Mouse (Mus musculus) MEL-GATA-1-ER (cell line): ENCODE data around the gene Fcgr3.
A peak's percentile ranks its signal among the peaks of the same experiment; 100 is the strongest.

Experiments
- DNase-seq: peaks from one replicate; pipeline ENCODE4 v3.0.0-alpha.2; 2012; ENCODE audit warnings: low read depth; ENCODE audit errors: extremely low read depth

The Fcgr3 gene

DNA sequence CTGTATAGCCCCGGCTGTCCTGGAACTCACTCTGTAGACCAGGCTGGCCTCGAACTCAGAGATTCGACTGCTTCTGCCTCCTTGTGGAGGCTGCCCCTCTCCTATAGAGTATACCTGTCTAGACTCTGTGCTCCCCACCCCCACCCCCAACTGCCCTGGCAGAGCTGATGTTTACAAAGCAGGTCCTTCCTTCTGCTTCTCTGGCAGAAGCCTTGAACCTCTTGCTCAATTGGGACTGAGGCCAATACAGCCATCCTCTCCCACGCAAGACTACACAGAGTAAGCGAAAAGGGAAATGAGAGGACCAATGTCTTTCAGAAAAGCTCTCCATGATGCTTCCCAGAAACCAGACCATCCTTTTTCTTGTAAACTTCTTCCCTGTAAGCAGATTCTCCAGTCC lies 7.5 kb downstream of the Fcgr3 start:
- DNase-seq = no peak

DNA sequence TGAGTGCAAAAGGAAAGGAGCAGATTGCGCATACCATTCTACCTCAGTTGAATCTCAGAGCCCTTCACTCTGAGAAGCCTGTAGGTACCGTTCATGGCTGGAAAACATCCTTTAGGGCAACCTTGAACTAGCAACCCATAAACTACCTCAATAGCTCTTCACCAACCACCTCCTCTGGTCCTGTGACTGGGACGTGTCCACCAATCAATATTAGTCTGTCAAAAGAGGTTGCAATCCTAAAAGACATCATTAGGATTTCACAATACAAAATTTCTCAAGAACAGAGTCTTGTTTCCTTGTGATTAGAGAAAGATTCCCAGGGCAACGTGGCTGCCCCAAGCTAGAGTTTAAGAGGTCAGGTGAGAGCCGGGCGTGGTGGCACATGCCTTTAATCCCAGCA lies 11.4 kb downstream of the Fcgr3 start:
- DNase-seq = no peak

DNA sequence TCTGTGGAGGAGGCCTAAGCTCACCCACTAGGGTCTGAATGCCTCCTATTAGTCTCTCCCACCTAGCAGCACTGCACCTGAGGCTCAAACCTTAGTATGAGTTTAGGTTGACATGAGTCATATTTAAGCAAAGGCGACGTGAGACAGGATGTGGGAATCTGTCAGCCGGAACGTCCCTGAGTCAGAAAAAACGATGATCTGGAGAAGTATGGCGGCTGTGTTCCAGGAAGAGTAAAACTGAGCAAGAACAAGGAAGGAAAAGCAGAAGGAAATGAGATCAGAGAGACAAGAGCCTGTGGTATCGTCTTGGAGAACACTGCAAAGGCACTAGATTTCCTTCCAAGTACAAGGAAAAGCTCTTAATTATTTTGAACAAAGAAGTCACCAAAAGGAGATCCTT lies 14.0 kb downstream of the Fcgr3 start:
- DNase-seq = no peak

DNA sequence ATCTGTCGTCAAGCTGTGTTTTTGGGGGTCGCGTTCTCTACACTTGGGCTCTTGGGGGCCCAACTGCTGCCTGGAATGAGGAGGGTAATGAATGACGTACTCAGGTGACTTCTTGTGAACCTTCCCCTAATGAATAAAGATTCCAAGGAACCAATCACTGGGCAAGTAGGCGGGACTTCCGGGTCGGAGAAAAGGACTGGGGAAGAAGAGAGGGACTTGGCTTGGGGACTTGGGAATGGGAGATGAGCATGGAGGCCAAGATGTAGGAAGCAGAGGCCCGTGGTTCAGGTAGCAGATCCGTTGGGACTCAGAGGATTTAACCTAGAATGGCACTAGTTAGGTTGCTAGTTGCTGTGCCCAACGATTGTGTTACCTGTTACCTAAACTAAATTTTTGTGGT lies 15.5 kb downstream of the Fcgr3 start:
- DNase-seq = no peak

DNA sequence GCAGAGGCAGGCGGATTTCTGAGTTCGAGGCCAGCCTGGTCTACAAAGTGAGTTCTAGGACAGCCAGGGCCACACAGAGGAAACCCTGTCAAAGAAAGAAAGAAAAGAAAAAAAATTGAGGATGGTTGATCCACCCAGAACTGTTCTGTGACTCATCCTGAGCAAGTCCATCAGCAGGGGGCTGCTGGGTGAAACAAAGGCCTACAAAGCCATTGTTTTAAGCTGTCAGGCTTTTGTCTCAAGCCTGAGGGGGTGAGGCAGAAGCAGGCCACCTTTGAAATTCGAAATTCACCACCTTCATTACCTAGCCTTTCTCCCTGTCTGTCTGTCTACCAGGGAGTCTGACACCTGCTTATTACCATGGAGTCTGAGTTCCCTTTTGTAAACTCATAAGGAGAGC lies 18.2 kb downstream of the Fcgr3 start:
- no peak for DNase-seq

DNA sequence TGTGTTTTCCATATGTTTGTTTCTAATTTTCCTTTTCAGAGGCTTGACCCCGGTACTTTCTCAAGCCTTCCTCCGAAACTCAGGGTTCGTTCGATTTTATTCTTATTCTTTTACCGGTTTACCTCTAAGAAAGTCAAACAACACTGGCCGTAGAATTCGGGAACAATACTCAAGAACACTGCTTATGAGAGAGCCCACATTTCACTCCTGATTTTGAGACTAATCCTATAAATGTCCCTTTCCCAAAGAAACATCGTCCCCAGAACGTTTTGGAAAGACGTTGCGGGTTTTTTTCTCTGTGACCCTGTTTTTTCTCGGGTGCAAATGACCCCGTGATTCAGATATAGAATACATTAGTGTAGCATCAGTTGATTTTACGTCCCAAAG lies 19.7 kb downstream of the Fcgr3 start:
- no peak for DNase-seq

DNA sequence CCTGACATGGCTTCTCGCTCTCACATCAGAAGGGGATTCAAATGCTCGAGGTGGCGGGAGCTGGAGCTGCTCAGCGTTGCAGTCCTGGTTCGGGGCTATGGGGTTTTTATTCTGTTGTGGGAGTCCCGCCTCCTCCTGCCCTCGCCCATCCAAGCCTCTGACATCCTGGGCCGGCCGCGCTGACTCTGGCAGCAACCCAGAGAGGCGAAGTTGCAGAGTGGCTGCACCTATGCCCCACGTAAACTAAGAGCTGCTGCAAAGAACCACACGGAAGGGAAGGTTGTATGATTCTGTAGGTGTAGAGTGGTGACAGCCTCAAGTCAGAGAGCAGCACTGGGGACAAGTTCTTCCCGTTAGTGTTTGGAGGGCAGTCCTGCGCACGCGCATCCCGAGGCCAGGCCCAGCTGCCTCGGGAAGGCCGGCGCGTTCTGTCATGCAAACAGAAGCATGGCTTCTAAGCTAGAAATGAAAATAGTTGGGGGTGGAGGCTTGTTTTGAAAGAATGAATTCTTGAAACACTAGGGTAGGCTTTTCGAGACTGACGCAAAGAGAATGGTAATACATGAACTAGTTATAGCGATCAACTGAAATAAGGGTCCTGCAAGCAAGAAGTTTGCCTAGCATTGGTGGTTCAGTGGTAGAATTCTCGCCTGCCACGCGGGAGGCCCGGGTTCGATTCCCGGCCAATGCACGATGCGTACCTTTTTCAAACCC lies 20.2 kb downstream of the Fcgr3 start:
- DNase-seq = peak; percentile 88

DNA sequence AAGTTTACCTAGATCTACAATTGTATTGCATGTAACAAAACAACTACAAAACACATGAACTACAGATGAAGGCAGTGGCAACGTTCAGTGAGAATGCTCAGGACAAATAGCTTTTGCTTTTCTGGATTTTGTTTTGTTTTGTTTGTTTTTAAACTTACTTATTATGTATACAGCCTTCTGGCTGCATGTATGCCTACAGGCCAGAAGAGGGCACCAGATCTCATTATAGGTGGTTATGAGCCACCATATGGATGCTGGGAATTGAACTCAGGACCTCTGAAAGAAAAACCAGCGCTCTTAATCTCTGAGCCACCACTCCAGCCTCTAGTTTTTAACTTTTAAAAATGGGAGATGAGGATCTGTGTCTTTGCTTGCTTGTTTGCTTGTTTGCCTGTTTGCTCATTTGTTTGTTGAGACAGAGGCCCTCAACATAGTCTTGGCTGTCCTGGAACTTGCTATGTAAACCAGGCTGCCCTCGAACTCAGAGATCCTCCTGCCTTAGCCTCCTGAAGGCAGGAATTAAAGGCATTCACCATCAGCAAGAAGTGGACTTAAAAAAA lies 21.1 kb downstream of the Fcgr3 start:
- no peak for DNase-seq

DNA sequence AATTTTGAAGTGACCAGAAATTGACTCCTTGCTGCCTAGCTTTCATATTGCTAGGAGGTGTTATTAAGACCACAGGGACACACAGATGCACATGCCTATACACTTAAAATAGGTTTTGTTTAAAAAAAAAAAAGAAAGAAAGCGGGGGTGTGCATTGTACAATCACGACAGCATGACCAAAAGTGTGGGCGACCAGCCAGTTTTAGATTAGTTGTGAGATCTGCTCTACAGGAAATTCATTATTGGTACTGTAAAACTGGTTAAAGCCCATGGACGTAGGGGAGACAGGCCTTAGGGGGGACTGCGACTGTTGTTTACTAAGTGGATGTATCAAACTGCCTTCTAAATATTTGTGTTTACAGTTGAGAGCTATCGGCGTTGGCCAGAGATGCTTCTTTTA lies 24.9 kb downstream of the Fcgr3 start:
- no peak for DNase-seq

DNA sequence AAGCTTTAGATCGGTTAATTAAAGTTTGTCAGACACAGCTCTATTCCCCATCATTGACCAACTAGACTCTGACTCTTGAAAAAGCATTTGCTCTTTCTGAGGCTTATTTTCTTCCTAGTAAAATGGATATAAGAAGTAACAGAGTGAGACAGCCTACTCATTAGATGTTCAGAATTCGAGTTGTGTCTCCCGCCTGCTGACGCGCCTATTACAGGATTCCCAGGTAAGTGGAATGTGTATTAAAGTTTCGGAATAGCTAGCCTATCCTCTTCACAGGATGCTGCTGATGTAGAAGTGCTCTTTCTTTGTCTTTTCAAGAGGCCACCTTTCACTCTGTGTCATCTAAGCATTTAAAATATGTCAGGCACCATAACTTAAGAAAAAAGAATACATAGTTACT lies 25.6 kb downstream of the Fcgr3 start:
- no peak for DNase-seq

DNA sequence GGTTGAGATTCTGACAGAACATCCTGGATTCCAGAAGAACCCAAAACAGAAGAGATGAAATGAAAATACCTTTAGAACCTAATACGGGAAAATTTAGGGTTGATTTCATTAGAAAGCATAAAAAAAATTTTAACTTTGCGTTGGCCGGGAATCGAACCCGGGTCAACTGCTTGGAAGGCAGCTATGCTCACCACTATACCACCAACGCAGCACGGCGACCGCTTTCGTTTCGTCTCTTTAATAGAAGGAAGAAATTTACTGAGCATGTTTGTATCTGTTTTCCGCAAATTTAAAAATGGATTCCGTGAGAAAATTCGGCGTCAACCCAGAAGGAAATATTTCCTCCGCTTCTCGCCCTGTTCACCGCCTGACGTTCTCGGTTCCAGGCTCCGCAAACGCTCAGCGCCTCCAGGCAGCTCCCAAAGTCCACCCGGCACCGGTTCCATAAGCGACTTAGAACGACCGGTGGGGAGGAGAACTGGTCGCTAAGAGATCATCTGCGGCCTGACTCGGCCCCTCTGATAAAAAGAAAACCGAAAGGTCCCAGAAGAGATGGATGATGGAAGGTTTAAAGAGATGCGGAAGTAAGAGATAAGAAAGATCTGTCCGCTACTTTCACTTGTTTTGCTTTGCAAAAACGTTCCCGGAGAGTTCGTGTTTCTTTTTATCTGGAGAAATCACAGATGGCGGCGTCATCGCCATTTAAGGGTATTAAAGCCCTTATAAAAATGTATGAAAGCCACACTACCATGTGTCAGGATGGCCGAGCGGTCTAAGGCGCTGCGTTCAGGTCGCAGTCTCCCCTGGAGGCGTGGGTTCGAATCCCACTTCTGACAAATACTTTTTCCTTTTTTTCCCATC lies 26.6 kb downstream of the Fcgr3 start:
- no peak for DNase-seq

DNA sequence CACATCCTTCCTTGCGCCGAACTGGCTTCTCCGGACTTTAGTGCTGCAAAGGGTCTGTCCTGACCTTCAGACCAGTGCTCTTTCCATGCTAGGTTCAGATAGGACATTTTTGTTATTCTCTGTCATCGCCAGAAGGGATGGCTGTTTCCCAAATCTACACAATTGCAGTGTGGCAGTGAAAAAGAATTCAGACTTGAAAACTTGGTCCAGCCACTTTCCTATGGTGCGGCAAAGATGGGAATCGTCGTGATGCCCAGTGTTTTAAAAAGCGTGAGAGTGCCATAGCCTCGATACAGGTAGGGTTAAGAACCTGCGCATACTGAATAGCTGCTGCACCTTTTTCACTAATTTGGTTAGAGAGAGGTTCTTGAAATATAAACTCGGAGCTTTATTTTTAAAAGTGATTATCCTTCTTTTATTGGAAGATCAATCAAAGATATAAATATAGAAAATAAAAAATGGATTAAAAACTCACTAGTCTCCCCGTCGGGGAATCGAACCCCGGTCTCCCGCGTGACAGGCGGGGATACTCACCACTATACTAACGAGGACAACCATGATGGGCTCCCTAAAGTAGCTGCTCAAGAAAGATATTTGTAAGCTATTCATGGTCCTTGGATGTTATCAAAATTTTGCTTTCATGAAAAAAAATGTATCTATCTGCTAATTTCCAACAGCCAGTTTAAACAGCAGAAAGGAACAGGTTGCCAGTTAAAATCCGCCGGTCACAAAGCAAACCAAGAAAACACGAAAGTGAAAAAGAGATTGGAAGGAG lies 28.0 kb downstream of the Fcgr3 start:
- no peak for DNase-seq

DNA sequence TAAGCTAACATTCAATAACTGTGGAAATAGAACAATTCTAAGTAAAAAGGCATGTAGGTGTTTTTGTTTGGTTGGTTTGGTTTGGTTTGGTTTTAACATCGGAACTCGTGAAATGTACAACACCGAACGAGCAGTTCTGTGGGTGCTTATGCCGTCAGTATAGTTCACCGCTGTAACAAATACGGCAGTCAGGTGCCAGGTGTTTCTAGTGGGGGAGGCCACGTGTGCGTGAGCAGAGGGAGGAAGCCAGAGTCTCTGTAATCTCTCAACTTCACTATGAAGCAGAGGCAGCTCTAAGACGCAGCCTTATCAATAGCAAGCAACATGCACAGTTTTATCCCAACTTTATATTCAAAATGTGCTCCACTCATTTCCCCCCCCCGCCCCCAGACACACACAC lies 29.1 kb downstream of the Fcgr3 start:
- no peak for DNase-seq

DNA sequence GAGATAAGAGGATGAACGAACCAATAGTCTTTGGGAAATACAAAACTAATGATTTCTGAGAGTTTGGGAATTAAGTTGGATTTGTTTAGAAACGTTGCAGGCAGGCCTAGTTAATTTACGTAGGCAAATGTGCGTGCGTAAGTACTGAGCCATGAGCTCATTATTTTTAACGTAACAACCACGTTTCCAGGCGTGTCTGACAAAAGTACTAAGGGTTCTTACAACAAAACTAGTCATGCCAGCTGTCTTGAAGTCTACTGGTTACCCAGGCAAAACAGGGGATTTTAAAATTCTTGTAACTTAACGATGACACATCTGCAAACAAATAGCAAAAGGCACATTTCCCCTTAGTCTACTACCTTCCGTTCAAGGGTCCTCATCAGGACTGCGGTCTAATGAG lies 30.5 kb downstream of the Fcgr3 start:
- DNase-seq = no peak

DNA sequence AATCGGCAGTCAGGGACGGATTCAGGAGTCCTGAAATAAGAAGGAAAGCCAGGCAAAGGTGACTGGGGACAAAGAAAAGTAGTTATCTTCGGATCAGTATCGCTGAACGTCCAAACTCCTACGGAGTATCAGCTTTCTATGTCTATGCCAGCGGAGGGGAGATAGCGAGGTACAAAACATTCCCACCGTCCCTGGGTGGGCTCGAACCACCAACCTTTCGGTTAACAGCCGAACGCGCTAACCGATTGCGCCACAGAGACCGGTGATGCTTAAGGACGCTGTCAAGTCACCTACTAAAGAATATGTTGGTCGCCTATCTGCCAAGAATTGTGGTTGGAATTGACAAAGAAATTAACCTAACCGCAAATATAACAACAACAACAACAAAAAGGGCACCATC lies 31.0 kb downstream of the Fcgr3 start:
- no peak for DNase-seq

DNA sequence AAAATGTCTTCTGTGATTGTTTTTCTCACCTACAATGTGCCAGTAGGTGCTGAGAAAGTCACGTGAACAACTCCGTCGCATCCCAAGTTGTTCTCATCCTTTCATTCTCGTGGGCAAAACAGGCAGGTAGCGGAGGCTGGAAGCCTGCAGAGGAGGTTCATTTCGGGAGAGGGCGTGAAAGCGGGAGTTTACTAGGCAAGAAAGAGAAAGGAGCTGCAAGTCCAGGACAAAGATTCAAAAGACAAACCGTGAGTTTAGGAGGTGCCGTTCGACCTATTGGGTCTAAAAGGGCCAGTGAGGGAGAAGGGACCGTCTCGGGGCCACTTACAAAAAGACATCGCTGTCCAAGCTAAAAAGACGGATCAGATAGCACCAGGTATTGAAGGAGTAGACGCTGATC lies 31.5 kb downstream of the Fcgr3 start:
- no peak for DNase-seq

DNA sequence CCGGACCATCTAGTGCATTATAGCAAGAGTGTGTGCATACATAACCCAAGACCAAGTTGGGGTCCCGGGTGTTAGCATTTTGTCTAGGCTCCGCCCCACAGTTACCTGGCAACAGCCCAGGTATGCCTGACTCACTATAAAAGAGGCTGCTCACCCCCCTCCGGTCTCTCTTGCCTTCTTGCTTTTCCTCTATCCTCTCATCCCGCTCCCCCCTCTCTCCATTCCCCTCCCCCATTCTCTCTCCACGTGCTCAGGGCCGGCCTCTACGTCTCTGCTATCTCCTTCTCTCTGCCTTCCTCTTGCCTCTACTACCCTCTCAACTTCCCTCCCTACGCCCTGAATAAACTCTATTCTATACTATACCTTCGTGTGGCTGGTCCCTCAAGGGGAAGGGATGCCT lies 32.0 kb downstream of the Fcgr3 start:
- no peak for DNase-seq

DNA sequence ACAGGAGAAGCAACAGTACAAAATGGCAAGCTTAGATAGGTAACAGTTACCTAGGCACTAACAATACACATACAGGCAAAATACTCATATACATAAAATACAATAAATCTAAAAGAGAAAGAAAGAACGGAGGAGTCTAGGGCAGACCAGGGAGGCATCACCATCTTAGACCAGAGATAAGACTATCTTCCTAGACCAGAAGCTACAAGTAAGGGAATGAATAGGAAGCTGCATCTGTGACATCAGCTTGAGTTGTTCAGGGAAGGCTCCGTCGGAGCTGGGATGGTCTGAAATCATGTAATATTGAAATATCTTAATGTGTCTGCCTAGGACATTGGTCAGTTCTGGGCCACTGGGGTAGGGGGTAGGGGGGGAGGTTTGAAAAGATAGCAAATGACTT lies 33.0 kb downstream of the Fcgr3 start:
- DNase-seq = no peak

DNA sequence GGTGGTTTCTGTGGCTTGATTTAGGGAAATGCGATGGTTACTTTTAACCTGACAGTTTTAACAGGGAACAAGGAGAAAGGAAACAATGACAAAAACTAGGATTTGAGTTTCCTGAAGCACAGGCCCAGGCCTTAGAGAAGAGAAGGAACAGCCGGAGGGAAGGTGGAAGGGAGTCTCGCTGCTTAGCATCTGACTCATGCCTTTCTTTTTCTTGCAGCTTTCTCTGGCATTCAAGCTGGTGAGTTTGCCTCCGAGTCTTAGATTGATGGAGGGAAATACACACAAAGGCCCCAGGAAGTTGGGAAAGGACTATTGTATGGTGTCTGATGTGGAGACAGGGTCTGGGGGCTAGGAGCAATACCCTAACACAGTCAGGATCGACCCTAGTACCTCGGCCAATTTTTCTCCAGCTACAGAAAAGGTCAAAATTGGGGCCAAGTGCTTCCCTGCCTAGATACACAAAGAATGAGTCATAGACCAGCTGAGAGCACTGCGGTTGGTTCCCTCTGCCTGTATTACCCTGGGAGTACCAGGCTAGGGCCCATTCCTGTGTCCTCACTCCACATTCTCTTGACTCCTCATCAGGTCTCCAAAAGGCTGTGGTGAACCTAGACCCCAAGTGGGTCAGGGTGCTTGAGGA lies 45.3 kb downstream of the Fcgr3 start:
- DNase-seq = no peak

DNA sequence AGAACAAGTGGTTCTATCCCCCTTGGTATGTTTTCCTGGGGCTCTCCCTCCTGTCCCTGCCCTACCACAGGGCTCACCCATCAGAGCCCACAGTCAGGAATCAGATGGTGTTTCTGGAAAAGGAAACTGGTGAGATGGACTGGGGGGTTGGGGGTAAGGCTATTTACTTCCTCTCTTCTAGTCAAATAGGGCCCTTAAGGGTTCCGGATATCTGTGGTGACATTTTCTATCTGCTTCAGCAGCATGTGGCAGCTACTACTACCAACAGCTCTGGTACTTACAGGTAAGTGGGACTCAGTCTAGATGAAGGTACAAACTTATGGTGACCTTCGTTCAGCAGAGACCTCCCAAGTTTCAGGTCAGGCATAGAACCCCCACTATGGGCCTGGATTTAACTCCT lies 46.0 kb downstream of the Fcgr3 start, which contains the start of gene Fcgr4:
TSS of gene Fcgr4 (plus strand) at position 184 of the 400 bp plus-strand sequence.
- DNase-seq = no peak

DNA sequence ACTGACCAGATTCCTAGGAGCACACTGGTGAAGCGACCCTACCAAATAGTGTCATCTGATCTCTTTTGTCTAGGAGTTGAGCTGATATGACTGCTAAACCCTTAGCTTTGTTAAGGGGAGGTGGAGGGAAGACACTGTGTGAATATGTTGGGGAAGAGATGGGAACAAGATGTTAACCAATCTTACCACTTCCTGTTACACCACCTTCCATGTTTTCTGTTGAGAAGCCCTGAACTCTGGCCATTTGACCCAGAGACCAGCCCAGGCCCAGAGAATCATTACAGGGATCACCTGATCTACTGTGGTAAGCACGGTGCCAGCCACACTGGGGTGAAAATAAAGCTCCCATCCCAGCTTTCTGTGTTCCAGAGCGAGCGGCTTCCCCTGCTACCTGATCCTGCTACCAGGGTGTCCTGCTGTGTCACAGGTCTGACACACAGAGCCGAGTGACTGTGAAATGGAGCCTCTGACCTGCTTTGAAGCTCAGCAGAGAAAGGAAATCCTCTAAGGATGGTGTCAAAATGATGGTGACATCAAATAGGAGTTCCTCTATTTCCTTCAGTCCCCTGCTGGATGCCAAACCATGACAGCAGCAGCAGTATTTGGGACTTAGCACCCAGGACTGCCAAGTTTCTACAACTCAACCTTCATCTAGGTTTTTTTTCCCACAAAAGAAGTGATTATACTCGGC lies 47.1 kb downstream of the Fcgr3 start:
- DNase-seq = no peak
